Mouse (Mus musculus) gastrocnemius, postnatal 14 days (tissue): ENCODE data around the gene Nadk. TPM values are rescaled to one million over a fixed set of nuclear protein-coding genes. Genes with fewer than 3 reads are reported as not detected.

Experiments
- DNase-seq: peaks from one replicate; pipeline ENCODE4 v3.0.0; 2021; ENCODE audit warnings: mixed read lengths
- intact Hi-C: fragments of 180-260 bp; cut with DNase I; formaldehyde crosslinking; loops from one replicate; pipeline ENCODE4 v1.15.1; 2025; ENCODE audit warnings: low total_unique reads
- long read RNA-seq, 2 experiments: library from polyadenylated mRNA; stranded (forward); transcript quantifications; one replicate each; pipeline ENCODE4 v2.0.0; 2021
- total RNA-seq, 2 experiments: library from RNA; stranded (reverse); gene quantifications; 2 replicates each; pipeline ENCODE4 v1.2.3; 2021

Nadk gene
- total RNA-seq = 10 to 100 TPM; 14.5 to 19.6 TPM
- long read RNA-seq, experiment 1, transcript Nadk-203 (12 exons, 3,152 nt) = major isoform, 35 of 43 reads
- long read RNA-seq, experiment 1, partial matches to known transcripts = 4 of 43 reads
- long read RNA-seq, experiment 1, other reads (novel, unspliced or antisense) = 4 of 43 reads
- long read RNA-seq, experiment 2, transcript Nadk-203 (12 exons, 3,152 nt) = major isoform, 37 of 45 reads
- long read RNA-seq, experiment 2, partial matches to known transcripts = 3 of 45 reads
- long read RNA-seq, experiment 2, other reads (novel, unspliced or antisense) = 5 of 45 reads

- no peak for DNase-seq
- intact Hi-C loops = no loop called here
Measured at GRCm38 (mm10) chr4:155561661-155562442, at the start of gene Nadk. Gene Nadk (plus strand): TSS chr4:155562378.

- DNase-seq = no peak
- intact Hi-C loops = no loop called here
Measured at GRCm38 (mm10) chr4:155514810-155515209, 47.4 kb upstream of the Nadk start.

- intact Hi-C loops = no loop called here
- no peak for DNase-seq
Measured at GRCm38 (mm10) chr4:155517948-155518517, 44.1 kb upstream of the Nadk start.

- DNase-seq = no peak
- intact Hi-C loops = no loop called here
Measured at GRCm38 (mm10) chr4:155522327-155522726, 39.9 kb upstream of the Nadk start.

- intact Hi-C loops = no loop called here
- DNase-seq = no peak
Measured at GRCm38 (mm10) chr4:155525751-155526150, 36.4 kb upstream of the Nadk start.

GRCm38 (mm10) chr4:155529294-155529693 lies 32.9 kb upstream of the Nadk start:
- DNase-seq = no peak
- intact Hi-C loops = no loop called here

GRCm38 (mm10) chr4:155549993-155550392 lies 12.2 kb upstream of the Nadk start:
- no peak for DNase-seq
- intact Hi-C loops = no loop called here

GRCm38 (mm10) chr4:155550446-155550845 lies 11.7 kb upstream of the Nadk start:
- DNase-seq = no peak

GRCm38 (mm10) chr4:155551073-155551472 lies 11.1 kb upstream of the Nadk start:
- intact Hi-C loops = no loop called here
- DNase-seq = no peak

More at GRCm38 (mm10) chr4:155550446-155550845, 11.7 kb upstream of the Nadk start:
- intact Hi-C loops = no loop called here

GRCm38 (mm10) chr4:155552917-155553532 lies 9.2 kb upstream of the Nadk start:
- DNase-seq = no peak
- intact Hi-C loops = no loop called here

GRCm38 (mm10) chr4:155554880-155555279 lies 7.3 kb upstream of the Nadk start:
- DNase-seq = no peak
- intact Hi-C loops = no loop called here

- intact Hi-C loops = no loop called here
Measured at GRCm38 (mm10) chr4:155555464-155555863, 6.7 kb upstream of the Nadk start.

GRCm38 (mm10) chr4:155559454-155559853 lies 2.7 kb upstream of the Nadk start:
- intact Hi-C loops = no loop called here
- DNase-seq = no peak

More at GRCm38 (mm10) chr4:155555464-155555863, 6.7 kb upstream of the Nadk start:
- DNase-seq = no peak

GRCm38 (mm10) chr4:155560932-155561331 lies 1.2 kb upstream of the Nadk start:
- DNase-seq = no peak
- intact Hi-C loops = no loop called here

GRCm38 (mm10) chr4:155562725-155563399 lies 684 bp downstream of the Nadk start:
- DNase-seq = peak; percentile 67
- intact Hi-C loops = no loop called here

- intact Hi-C loops = no loop called here
- DNase-seq = peak; percentile 96
Measured at GRCm38 (mm10) chr4:155563400-155564231, 1.4 kb downstream of the Nadk start.

- intact Hi-C loops = no loop called here
- DNase-seq = peak; percentile 55
Measured at GRCm38 (mm10) chr4:155564315-155565069, 2.3 kb downstream of the Nadk start.

GRCm38 (mm10) chr4:155566555-155566954 lies 4.4 kb downstream of the Nadk start:
- intact Hi-C loops = no loop called here

More at GRCm38 (mm10) chr4:155566555-155566954, 4.4 kb downstream of the Nadk start:
- DNase-seq = no peak
